Mouse (Mus musculus) limb, embryonic 11.5 days (tissue): Measurements from ENCODE around the gene Olfr547. TPM values are rescaled to one million over a fixed set of nuclear protein-coding genes. Genes with fewer than 3 reads are reported as not detected.

ENCODE experiments used
- ATAC-seq: fragments of 200-750 bp; cut with Nextera tagmentation; 2 replicates; pipeline ENCODE4 v1.8.0; 2017; ENCODE audit warnings: low read depth; ENCODE audit not compliant: insufficient number of reproducible peaks, low FRiP score, low TSS enrichment
- DNase-seq: peaks from one replicate; pipeline ENCODE4 v3.0.0-alpha.2; 2015; ENCODE audit warnings: low spot score
- H3K27ac ChIP-seq: fragments of 300-500 bp; sonication (generic); replicated peaks from 2 replicates; pipeline ENCODE4 v1.5.1; 2014; ENCODE audit warnings: low read depth, mild to moderate bottlenecking, low read length
- H3K27me3 ChIP-seq: fragments of 300-500 bp; sonication (generic); 2 replicates; pipeline ENCODE4 v1.6.1; 2014; ENCODE audit warnings: mild to moderate bottlenecking, low read length, mixed read lengths; ENCODE audit not compliant: control insufficient read depth, insufficient read depth
- H3K36me3 ChIP-seq: fragments of 300-500 bp; sonication (generic); 2 replicates; pipeline ENCODE4 v1.6.1; 2014; ENCODE audit warnings: mild to moderate bottlenecking, low read length, moderate library complexity, mixed read lengths; ENCODE audit not compliant: control insufficient read depth, insufficient read depth
- H3K4me1 ChIP-seq: fragments of 300-500 bp; sonication (generic); 2 replicates; pipeline ENCODE4 v1.6.1; 2014; ENCODE audit warnings: low read length, mixed read lengths; ENCODE audit not compliant: control insufficient read depth, insufficient read depth
- H3K4me2 ChIP-seq: fragments of 300-500 bp; sonication (generic); 2 replicates; pipeline ENCODE4 v1.6.1; 2014; ENCODE audit warnings: low read depth, mild to moderate bottlenecking, moderate library complexity; ENCODE audit not compliant: severe bottlenecking
- H3K4me3 ChIP-seq: fragments of 300-500 bp; sonication (generic); 2 replicates; pipeline ENCODE4 v1.5.1; 2014; ENCODE audit warnings: low read depth, low read length
- H3K9ac ChIP-seq: fragments of 300-500 bp; sonication (generic); 2 replicates; pipeline ENCODE4 v1.6.1; 2014; ENCODE audit warnings: mild to moderate bottlenecking, low read length
- H3K9me3 ChIP-seq: fragments of 300-500 bp; sonication (generic); 2 replicates; pipeline ENCODE4 v1.6.1; 2016; ENCODE audit warnings: low read length; ENCODE audit not compliant: control insufficient read depth
- WGBS: fragments of 180-500 bp; shearing (Covaris S2); extraction: QIAGEN DNeasy Blood & Tissue Kit; methylation state at CpG from one replicate; pipeline ENCODE4 v1.1.7; 2014; 5-methylcytosine and 5-hydroxymethylcytosine counted together
- polyA plus RNA-seq: library from polyadenylated mRNA; unstranded; fragments of >200 nt; fragmentation: Nextera tagmentation; extraction: Ambion mirVana; gene quantifications from 2 replicates; pipeline ENCODE4 v1.2.1, GENCODE M21; 2014

Gene Olfr547
- polyA plus RNA-seq, 1 experiment from 2014 or later, result not detected

- no peaks in the 10 kb centered on the region for H3K4me1 ChIP-seq
- no peak overlapping the region for H3K27ac ChIP-seq
- no peaks in the 10 kb centered on the region for H3K36me3 ChIP-seq
- no peak for DNase-seq
- H3K27me3 ChIP-seq, result no peaks in the 10 kb centered on the region
- H3K4me2 ChIP-seq, result no peak overlapping the region
- H3K9ac ChIP-seq, result no peak overlapping the region
- WGBS, result 77% methylated on average over 6 of the region's 6 CpGs
- no peak for ATAC-seq
- no peaks in the 10 kb centered on the region for H3K9me3 ChIP-seq
- no peak overlapping the region for H3K4me3 ChIP-seq
These were observed 41.4 kb downstream of the Olfr547 start for GRCm38 (mm10) chr7:102575998-102576397.

Other genes starting within 250 kb of the Olfr547 start
- 261 and 275 TPM in 2 replicates for gene Rrm1, start 93.1 kb upstream of the Olfr547 start, polyA plus RNA-seq
- gene Olfr543, start 53.1 kb upstream of the Olfr547 start, polyA plus RNA-seq, result 0.23 and 0.56 TPM in 2 replicates
- 0.05 and 0.09 TPM in 2 replicates for gene Olfr544, start 46.4 kb upstream of the Olfr547 start, polyA plus RNA-seq
- 0.39 TPM in 1 of 2 replicates, not detected in the other for gene Olfr545, start 35.2 kb upstream of the Olfr547 start, polyA plus RNA-seq
- not detected in 2 replicates for gene Olfr548-ps1, start 6.1 kb downstream of the Olfr547 start, polyA plus RNA-seq
- gene Olfr549, start 15.1 kb downstream of the Olfr547 start, polyA plus RNA-seq, result not detected in 2 replicates
- gene Trim21, start 30.7 kb downstream of the Olfr547 start, polyA plus RNA-seq, result 0.13 and 0.95 TPM in 2 replicates
- gene Olfr550, start 36.7 kb downstream of the Olfr547 start, polyA plus RNA-seq, result not detected in 2 replicates
- gene Olfr551, start 57.1 kb downstream of the Olfr547 start, polyA plus RNA-seq, result not detected in 2 replicates
- not detected in 2 replicates for gene Olfr552, start 63.0 kb downstream of the Olfr547 start, polyA plus RNA-seq
- gene Olfr553, start 83.5 kb downstream of the Olfr547 start, polyA plus RNA-seq, result not detected in 2 replicates
- gene Olfr554, start 103.7 kb downstream of the Olfr547 start, polyA plus RNA-seq, result not detected in 2 replicates
- gene Olfr555, start 124.1 kb downstream of the Olfr547 start, polyA plus RNA-seq, result not detected in 2 replicates
- not detected in 2 replicates for gene Olfr556, start 130.2 kb downstream of the Olfr547 start, polyA plus RNA-seq
- 12.9 and 13.6 TPM in 2 replicates for gene Trim68, start 152.6 kb downstream of the Olfr547 start, polyA plus RNA-seq
- gene Olfr557, start 161.2 kb downstream of the Olfr547 start, polyA plus RNA-seq, result not detected in 2 replicates
- not detected in 2 replicates for gene Olfr558, start 167.5 kb downstream of the Olfr547 start, polyA plus RNA-seq
- not detected in 2 replicates for gene Olfr33, start 184.3 kb downstream of the Olfr547 start, polyA plus RNA-seq
- gene Olfr559, start 192.7 kb downstream of the Olfr547 start, polyA plus RNA-seq, result not detected in 2 replicates
- gene Olfr560, start 224.6 kb downstream of the Olfr547 start, polyA plus RNA-seq, result not detected in 2 replicates
- not detected in 2 replicates for gene Olfr78, start 224.7 kb downstream of the Olfr547 start, polyA plus RNA-seq
- gene Olfr561, start 236.5 kb downstream of the Olfr547 start, polyA plus RNA-seq, result not detected in 2 replicates